Mouse (Mus musculus) neural tube, embryonic 10.5 days (tissue): ENCODE results near the gene Xrcc1.
"Not testable (repeated sequence)": the region's sequence is repeated elsewhere in the genome, so short reads cannot be mapped to it uniquely, and the experiment has no call there.

Source experiments
- DNase-seq: peaks from one replicate; pipeline ENCODE4 v3.0.0-alpha.2; 2017; ENCODE audit warnings: low spot score; ENCODE audit errors: extremely low spot score

Xrcc1 gene

DNA sequence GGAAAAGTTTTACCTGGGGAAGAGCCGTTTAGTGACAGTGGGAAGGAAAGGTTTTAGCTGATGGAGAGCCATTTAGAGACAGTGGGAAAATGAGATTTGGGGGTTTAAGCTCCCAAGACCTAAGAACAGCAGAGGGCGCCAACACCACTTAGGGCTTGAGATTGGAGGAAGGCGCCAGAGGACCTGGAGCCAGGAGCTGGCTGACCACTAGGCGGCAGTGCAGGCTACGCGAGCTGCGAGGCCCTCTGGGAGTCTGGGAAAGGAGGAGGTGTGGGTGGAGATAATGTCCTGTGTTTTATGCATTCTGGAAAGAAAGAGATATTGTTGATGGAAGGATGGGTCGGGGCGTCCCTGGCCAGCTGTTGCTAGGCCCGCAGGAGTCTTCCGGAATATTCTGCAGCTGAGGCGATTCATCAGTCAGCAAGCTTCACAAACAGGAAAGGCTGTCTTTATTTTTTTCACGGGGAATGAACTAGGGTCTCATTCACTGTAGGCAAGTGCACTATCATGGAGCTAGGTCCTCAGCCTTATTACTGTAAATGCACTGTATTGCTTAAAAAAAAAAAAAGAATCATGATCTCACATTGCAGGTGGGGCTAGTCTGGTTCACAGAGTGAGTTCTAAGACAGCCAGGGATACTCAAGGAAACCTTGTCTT is 55.0 kb downstream of the Xrcc1 start:
- peak; percentile 94 for DNase-seq

DNA sequence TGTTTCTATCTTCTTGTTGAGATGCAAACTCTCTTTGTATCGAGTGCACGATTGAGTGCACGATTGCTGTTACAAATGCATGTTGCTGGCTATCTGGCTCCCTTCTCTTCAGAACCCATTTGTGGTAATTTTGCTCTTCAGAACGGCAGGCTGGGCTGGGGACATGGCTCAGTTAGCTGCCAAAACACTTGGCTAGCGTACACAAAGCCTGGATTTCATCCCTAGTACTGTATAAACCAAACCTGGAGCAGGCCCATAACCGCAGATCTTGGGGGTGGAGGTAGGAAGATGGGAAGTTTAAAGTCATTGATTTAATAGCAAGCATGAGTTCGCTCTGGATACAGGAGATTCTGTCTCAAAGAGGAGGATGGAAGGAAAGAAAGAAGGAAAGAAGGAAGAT is 59.5 kb downstream of the Xrcc1 start:
- DNase-seq = no peak

DNA sequence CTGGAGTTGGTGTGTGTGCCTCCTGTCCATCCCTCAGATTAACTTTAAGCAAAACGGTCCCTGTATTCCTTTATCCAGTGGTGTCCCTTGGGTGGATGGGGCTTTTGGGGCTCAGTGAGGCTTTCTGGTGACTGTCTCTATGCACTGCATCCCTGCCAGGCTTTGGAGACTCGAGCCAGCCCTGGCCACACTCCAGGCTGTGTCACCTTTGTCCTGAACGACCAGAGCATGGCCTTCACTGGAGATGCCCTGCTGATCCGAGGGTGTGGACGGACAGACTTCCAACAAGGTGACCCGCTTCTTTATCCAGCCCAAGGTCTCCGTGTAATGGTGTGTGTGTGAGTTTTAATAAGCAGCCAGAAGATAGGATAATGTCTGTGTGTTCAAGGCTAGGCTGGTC is 60.0 kb downstream of the Xrcc1 start:
- DNase-seq = no peak

DNA sequence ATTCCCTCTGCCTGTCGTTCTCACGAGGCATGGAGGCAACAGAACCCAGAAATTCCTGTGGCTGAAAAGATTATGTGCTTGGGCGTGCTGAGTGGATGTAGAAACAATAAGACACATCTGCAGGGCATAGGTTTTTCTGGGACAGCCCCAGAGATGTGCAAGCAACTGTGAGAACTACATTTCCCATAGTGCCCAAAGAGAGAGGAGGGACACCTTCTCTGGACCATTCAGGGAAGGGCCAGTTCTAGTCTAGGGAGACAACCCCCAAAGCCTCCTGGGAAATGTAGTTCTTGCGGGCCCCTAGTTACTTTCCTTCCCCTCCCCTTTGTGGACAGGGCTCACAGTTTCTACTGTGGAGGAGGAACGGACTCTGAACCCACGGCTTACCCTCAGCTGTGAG is 61.9 kb downstream of the Xrcc1 start:
- no peak for DNase-seq

DNA sequence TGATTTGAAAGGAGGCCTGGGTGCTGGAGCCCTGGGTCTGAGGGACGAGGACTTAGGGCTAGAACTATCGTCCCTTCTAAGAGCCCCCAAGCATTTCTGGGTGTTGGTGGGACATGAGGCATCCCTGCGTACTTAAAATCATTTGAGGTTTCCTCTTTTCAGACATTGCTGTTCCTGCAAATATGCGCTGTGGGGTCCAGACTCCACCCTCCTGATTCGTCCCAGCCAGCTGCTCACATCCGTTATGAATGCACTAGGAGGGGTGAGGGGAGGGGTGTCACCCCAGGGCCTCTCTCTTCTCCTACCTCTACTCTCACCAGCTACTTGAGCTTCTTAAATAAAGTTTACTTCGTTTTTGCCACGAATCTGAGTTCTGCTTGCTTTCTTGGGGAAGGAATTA is 62.5 kb downstream of the Xrcc1 start:
- DNase-seq = no peak

DNA sequence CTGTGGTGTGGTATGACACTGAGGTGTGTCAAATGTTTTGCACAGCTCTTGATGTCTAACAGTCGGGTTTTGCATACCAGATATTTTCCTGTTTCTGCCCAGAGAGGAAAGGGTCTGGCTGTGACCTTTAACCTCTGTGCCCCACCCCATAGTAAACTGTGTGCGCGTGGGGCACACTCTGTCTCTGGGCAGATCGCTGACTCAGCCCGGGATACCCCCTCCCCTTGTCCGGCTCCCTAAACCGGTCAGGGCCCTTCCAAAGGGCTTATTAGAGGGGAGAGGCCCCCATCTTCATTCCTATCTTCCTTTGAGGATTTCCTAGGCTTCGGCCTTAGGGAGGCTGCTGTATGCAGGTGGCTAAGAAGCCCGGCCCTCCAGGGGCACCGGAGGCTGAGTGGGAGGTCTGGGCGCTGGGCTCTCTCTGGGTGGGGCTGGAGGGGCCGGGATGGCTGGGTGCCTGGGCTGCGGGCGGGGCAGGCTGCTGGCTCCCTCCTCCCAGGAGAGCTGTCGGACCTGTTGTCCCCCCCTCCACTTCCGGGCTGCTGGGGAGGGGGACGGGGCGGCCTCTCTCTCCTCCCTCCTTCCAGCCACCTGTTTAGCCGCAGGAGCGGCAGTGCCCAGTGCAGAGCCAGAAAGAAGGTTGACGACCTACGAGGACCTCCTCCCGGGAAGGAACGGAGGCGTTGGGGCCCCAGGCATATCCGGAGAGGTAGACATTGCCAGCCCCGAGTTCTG is 64.2 kb downstream of the Xrcc1 start, which contains the start of gene Phldb3:
Gene Phldb3 (plus strand): TSS at position 620 of the 735 bp plus-strand sequence.
- peak; percentile 30 for DNase-seq

DNA sequence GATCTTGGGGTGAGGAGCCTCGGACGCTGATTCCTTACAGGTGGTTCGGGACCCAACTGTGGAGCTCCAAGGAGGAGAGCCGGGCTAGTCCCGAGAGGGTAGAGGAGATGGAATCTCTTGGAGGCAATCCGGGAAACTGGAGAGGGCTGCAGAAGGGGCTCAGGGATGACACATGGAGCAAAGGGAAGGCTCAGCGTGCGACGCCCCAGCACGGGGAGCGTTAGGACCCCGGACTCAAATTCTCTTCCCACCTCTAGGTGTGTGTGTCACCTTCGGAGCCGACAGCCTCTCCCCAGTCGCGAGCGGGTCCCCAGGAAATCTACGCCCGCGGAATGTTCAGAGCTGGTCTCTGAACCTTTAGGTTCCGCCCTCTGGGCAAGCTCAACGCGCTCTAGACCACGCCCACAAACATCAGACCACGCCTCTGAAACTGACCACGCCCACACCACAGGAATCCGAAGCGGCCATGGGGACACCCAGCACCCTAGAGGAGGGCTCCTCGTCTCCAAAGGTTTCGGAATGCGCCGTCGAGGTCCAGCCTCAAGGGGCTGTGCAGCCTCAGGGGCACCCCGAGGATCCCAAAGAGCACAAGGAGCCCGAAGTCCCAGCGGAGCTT is 64.9 kb downstream of the Xrcc1 start:
- peak; percentile 75 for DNase-seq

DNA sequence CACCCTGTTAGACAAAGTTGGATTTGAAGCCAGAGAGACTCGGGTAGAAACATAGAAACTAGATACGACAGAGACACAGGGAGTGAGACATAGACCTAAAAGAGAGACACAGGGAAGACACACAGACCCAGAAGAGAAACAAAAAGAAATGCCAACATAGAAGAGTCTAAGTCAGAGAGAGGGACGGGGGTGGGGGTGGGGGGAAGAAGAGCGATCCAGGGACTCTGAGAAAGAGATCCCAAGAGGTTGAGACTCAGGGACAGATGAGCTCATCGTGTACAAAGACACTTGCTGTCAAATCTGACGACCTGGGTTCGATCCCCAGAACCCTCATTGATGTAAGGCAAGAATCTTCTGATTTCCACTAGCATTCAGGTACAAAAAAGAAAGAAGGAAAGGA is 65.6 kb downstream of the Xrcc1 start:
- DNase-seq = no peak

DNA sequence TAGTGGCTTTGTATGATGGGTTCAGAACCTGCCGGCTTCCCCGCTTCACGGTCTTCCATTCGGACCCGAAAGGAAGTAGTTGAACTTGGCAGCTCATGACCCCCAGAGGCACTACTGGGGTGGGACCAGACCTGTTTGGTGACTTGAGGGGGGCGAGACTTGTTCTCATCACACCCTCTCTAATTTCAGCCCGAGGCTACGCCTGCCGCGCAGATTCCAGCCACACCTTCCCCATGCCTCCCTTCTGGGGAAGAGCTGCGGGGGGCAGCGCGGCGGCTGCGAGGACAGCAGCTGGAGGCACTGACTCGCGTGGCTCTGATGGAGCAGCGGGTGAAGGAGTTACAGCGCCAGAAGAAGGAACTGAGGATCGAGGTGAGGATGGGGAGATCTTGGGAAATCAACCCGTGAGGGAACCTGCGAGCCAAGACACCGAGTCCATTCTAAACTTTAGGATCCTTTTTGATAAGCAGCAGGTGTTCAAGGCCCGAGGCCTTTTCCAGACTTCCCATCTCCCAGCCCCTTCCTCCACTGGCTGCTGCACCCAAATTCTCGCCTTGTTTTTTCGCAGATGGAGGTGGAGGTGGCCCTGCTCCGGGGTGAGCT is 66.3 kb downstream of the Xrcc1 start:
- peak; percentile 43 for DNase-seq

DNA sequence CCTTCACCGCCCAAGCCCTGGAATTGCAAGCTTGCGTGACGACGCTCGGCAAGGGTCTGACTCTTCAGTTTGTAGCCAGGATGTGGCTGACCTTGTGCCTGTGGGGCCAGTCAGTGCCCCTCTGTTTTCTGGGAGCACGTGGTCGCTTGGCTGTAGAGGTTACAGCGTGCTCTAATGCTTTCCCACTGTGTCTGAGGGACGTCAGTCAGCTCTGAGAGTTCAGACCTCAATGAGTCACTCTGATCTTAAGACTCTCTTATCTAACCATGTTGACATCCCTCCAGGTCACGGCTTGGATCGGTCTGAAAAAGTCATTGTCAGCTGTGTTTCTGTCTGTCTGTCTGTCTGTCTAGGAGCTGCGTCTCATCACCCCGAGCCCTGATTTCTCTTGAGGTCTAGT is 68.7 kb downstream of the Xrcc1 start:
- no peak for DNase-seq

DNA sequence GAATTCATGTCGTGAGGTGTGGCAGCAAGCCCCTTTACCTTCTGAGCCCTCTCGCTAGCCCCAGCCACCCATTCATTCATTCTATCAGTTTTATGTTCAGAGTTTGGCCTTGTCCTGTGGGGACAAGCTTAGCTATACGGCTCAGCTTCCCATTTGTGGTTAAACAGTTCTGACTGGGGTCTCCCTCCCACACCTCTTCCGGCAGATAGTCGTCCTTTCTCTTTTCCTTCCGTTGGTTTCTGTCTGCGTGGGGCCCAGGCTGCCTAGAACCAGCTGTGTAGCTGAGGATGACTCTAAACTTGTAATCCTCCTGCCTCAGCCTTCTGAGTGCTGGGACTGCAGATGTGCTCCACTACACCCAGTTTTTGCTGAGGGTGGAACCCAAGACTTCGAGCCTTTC is 71.7 kb downstream of the Xrcc1 start:
- no peak for DNase-seq

DNA sequence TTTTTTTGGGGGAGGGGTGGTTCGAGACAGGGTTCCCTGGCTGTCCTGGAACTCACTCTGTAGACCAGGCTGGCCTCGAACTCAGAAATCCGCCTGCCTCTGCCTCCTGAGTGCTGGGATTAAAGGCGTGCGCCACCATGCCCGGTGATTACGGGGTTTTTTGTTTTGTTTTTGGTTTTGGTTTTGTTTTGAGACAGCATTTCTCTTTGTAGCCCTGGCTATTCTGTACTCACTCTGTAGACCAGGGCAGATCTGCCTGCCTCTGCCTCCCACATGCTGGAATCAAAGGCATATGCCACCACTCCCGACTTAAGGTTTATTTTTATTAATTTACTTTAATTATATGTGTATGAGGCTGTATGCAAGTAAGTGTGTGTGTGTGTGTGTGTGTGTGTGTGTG is 72.3 kb downstream of the Xrcc1 start:
- DNase-seq = not testable (repeated sequence)

DNA sequence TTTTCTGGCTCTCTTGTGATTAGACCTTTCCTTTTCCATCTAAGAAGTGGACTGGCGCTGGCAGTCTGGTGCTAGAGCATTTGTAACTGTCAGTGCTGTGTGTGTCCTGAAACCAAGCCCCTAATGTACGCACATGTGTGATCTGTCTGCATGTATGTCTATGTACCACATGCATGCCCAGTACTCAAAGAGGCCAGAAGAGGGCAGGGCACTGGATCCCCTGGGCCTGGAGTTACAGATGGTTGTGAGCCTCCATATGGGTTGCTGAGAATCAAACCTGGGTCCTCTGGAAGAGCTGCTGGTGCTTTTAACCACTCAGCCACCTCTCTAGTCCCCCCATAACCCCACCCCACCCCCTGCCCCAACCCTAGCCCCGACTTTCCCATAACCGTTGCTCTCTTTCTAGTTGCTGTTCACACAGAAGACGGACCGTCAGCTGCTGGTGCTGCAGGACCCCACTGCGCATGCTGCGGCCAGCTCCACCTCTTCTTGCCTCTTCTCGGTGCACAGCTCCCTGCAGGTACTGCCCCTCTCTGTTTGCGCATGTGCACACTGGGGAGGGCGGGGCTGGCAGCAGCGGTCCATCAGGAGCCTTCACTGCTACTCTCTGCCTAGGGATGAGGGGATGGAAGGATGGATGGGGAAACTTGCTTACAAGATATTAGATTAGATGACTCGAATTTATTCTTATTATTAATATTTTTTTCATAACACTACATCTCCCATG is 73.7 kb downstream of the Xrcc1 start:
- DNase-seq = no peak

DNA sequence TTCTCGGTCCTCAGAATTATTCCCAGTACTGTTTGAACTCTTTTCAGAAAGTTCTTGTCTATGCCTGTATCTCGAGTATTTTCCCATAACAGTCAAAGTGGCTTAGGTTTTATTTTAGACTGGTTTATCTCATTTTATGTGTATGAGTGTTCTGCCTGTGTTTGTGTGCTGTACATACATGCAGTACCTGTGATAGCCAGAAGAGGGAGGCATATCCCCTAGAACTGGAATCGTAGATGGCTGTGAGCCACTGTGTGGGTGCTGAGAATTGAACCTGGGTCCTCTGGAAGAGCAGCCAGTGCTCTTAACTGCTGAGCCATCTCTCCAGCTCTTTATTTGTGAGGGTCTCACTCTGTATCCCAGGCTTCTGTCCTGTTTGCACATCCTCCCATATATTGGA is 75.1 kb downstream of the Xrcc1 start:
- no peak for DNase-seq

DNA sequence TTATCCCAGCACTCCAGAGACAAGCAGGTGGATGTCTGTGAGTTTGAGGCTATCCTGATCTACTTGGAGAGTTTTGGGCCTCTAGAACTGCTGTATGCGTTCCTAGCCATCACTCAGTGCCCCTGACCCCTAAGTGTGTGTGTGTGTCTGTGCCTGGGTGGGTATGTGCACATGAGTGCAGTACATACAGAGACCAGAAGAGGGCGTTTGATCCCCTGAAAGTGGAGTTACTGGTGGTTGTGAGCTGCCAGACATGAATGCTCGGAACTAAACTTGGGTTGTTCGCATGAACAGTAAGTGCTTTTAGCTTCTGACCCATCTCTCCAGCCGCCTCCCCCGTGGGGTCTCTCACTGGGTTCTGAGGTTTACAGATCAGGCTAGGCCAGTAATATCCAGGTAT is 76.9 kb downstream of the Xrcc1 start:
- DNase-seq = no peak
